Mouse (Mus musculus) neural tube, embryonic 15.5 days (tissue): ENCODE measurements around the gene Ppfia2. TPM values are rescaled to one million over a fixed set of nuclear protein-coding genes. Genes with fewer than 3 reads are reported as not detected.

ENCODE experiments used
- ATAC-seq: fragments of 200-750 bp; cut with Nextera tagmentation; 2 replicates; pipeline ENCODE4 v1.8.0; 2017; ENCODE audit warnings: mild to moderate bottlenecking, moderate TSS enrichment, moderate library complexity; ENCODE audit not compliant: low FRiP score
- H3K27ac ChIP-seq: fragments of 300-500 bp; sonication (generic); replicated peaks from 2 replicates; pipeline ENCODE4 v1.5.1; 2015; ENCODE audit warnings: mild to moderate bottlenecking, inconsistent platforms
- H3K27me3 ChIP-seq: fragments of 300-500 bp; sonication (generic); replicated peaks from 2 replicates; pipeline ENCODE4 v1.6.1; 2015; ENCODE audit warnings: inconsistent platforms
- H3K36me3 ChIP-seq: fragments of 300-500 bp; sonication (generic); 2 replicates; pipeline ENCODE4 v1.6.1; 2015; ENCODE audit warnings: inconsistent platforms
- H3K4me1 ChIP-seq: fragments of 300-500 bp; sonication (generic); 2 replicates; pipeline ENCODE4 v1.6.1; 2015; ENCODE audit warnings: inconsistent platforms
- H3K4me2 ChIP-seq: fragments of 300-500 bp; sonication (generic); 2 replicates; pipeline ENCODE4 v1.6.1; 2015; ENCODE audit warnings: inconsistent platforms, mild to moderate bottlenecking, moderate library complexity
- H3K4me3 ChIP-seq: fragments of 300-500 bp; sonication (generic); replicated peaks from 2 replicates; pipeline ENCODE4 v1.5.1; 2015; ENCODE audit warnings: mild to moderate bottlenecking, inconsistent platforms
- H3K9ac ChIP-seq: fragments of 300-500 bp; sonication (generic); replicated peaks from 2 replicates; pipeline ENCODE4 v1.6.1; 2015; ENCODE audit warnings: mild to moderate bottlenecking, inconsistent platforms
- H3K9me3 ChIP-seq: fragments of 300-500 bp; sonication (generic); replicated peaks from 2 replicates; pipeline ENCODE4 v1.6.1; 2016; ENCODE audit warnings: inconsistent platforms
- WGBS: fragments of 180-500 bp; shearing (Covaris S2); methylation state at CpG from one replicate; pipeline ENCODE4 v1.1.7; 2015; ENCODE audit warnings: mixed read lengths; 5-methylcytosine and 5-hydroxymethylcytosine counted together
- polyA plus RNA-seq: library from polyadenylated mRNA; unstranded; fragments of >200 nt; fragmentation: Nextera tagmentation; extraction: Ambion mirVana; gene quantifications from 2 replicates; pipeline ENCODE4 v1.2.1, GENCODE M21; 2015

Gene Ppfia2
- polyA plus RNA-seq, 1 experiment from 2014 or later: 28.3 TPM

GRCm38 (mm10) chr10:106838476-106838875 lies 368.3 kb downstream of the Ppfia2 start:
- Histone ChIP-seq H3K36me3 (peaks cover 3% of the 10 kb centered on the region), H3K4me3 (no peak overlapping the region), H3K4me1 (no peaks in the 10 kb centered on the region), H3K27me3 (no peaks in the 10 kb centered on the region), H3K9ac (no peak overlapping the region), H3K9me3 (no peaks in the 10 kb centered on the region), H3K4me2 (no peak overlapping the region), H3K27ac (no peak overlapping the region)
- ATAC-seq: no peak
- 84% methylated on average over 1 of the region's 1 CpGs for WGBS

DNA sequence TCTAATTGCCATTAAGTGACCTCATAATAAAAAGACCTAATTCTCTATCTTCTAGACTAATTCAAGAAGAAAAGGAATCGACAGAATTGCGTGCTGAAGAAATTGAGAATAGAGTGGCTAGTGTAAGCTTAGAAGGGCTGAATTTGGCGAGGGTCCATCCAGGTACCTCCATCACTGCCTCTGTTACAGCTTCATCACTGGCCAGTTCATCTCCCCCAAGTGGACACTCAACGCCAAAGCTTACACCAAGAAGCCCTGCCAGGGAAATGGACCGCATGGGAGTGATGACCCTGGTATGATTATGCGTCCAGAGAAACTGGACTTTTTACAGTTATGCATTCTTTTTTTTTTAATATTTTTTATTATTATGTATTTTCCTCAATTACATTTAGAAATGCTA lies 388.0 kb downstream of the Ppfia2 start:
- Histone ChIP-seq H3K4me2 (no peak overlapping the region), H3K9ac (no peak overlapping the region), H3K36me3 (peaks cover under 1% of the 10 kb centered on the region; the same call in 1 of the 2 replicates), H3K4me3 (no peak overlapping the region), H3K4me1 (no peaks in the 10 kb centered on the region), H3K9me3 (no peaks in the 10 kb centered on the region), H3K27me3 (no peaks in the 10 kb centered on the region), H3K27ac (no peak overlapping the region)
- 87% methylated on average over 6 of the region's 6 CpGs for WGBS
- no peak for ATAC-seq

GRCm38 (mm10) chr10:106870233-106870632 lies 400.1 kb downstream of the Ppfia2 start:
- H3K27me3 ChIP-seq: no peaks in the 10 kb centered on the region
- H3K9me3 ChIP-seq: no peaks in the 10 kb centered on the region
- no peak overlapping the region for H3K4me3 ChIP-seq
- no peaks in the 10 kb centered on the region for H3K4me1 ChIP-seq
- peaks cover 4% of the 10 kb centered on the region; the same call in 1 of the 2 replicates for H3K36me3 ChIP-seq
- no peak for ATAC-seq
- WGBS: 87% methylated on average over 4 of the region's 4 CpGs
- H3K9ac ChIP-seq: no peak overlapping the region
- H3K4me2 ChIP-seq: no peak overlapping the region
- H3K27ac ChIP-seq: no peak overlapping the region

GRCm38 (mm10) chr10:106871847-106872246 lies 401.7 kb downstream of the Ppfia2 start:
- no peak overlapping the region for H3K9ac ChIP-seq
- H3K4me2 ChIP-seq: no peak overlapping the region
- no peaks in the 10 kb centered on the region for H3K36me3 ChIP-seq
- WGBS: 85% methylated on average over 3 of the region's 3 CpGs
- H3K9me3 ChIP-seq: no peaks in the 10 kb centered on the region
- no peak for ATAC-seq
- H3K4me1 ChIP-seq: no peaks in the 10 kb centered on the region
- no peak overlapping the region for H3K27ac ChIP-seq
- H3K4me3 ChIP-seq: no peak overlapping the region
- no peaks in the 10 kb centered on the region for H3K27me3 ChIP-seq

GRCm38 (mm10) chr10:106872714-106873113 lies 402.6 kb downstream of the Ppfia2 start:
- Histone ChIP-seq H3K4me1 (no peaks in the 10 kb centered on the region), H3K27me3 (no peaks in the 10 kb centered on the region), H3K4me2 (no peak overlapping the region), H3K9ac (no peak overlapping the region), H3K4me3 (no peak overlapping the region), H3K9me3 (no peaks in the 10 kb centered on the region), H3K36me3 (no peaks in the 10 kb centered on the region), H3K27ac (no peak overlapping the region)
- WGBS: 42% methylated on average over 1 of the region's 1 CpGs
- ATAC-seq: no peak

DNA sequence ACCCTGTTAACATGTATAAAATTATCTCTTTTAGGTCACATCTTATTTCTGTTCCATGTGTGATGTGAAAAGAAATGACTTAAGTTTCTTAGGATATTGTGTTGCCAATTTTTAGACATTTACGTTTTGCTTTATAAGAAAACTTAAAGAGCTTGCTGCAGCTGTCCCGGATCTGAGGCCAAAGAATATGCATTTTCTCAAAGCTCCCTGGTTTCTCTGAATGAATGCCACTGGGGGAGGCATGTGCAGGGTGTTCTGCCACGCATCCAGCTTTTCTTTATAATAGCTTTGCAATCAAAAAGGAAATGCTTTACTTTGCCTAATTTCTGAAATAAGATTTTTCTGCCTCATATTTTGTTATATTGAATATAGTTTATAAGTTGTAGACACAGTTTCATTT lies 411.2 kb downstream of the Ppfia2 start:
- Histone ChIP-seq H3K4me2 (no peak overlapping the region), H3K27ac (no peak overlapping the region), H3K9me3 (no peaks in the 10 kb centered on the region), H3K27me3 (no peaks in the 10 kb centered on the region), H3K36me3 (no peaks in the 10 kb centered on the region), H3K4me1 (no peaks in the 10 kb centered on the region), H3K4me3 (no peak overlapping the region), H3K9ac (no peak overlapping the region)
- no peak for ATAC-seq
- WGBS: 48% methylated on average over 3 of the region's 3 CpGs

GRCm38 (mm10) chr10:106896351-106896750 lies 426.2 kb downstream of the Ppfia2 start:
- no peak for ATAC-seq
- 42% methylated on average over 13 of the region's 13 CpGs for WGBS
- no peak overlapping the region for H3K27ac ChIP-seq

DNA sequence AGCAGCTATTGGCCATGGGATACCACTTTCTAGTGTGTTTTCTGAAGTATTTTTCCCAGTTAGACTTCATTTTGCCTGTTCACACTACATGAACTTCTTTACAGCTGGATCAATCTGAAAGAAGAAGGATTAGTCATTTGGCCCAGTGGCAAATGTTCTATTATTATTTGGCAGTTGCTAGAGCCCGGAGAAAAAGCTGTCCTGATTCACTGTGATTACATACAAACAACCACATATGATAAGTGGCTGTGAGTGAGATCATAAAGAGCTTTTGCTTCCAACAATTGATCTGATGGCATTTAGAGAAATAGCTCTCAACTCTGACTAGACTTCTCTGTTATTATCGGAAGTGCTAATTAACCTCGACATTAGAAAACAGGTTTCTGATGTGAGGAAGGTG lies 440.0 kb downstream of the Ppfia2 start:
- 72% methylated on average over 3 of the region's 3 CpGs for WGBS
- 0 out of 2 replicates have a peak, but pooled peaks cover 6% of the 10 kb centered on the region for H3K36me3 ChIP-seq
- ATAC-seq: no peak
- H3K4me2 ChIP-seq: no peak overlapping the region
- no peaks in the 10 kb centered on the region for H3K4me1 ChIP-seq
- no peak overlapping the region for H3K27ac ChIP-seq
- H3K4me3 ChIP-seq: no peak overlapping the region
- H3K9me3 ChIP-seq: no peaks in the 10 kb centered on the region
- H3K27me3 ChIP-seq: no peaks in the 10 kb centered on the region
- no peak overlapping the region for H3K9ac ChIP-seq

More at GRCm38 (mm10) chr10:106896351-106896750, 426.2 kb downstream of the Ppfia2 start:
- Histone ChIP-seq H3K9me3 (no peaks in the 10 kb centered on the region), H3K4me1 (no peaks in the 10 kb centered on the region), H3K9ac (no peak overlapping the region), H3K36me3 (no peaks in the 10 kb centered on the region), H3K27me3 (no peaks in the 10 kb centered on the region), H3K4me2 (no peak overlapping the region), H3K4me3 (no peak overlapping the region)

GRCm38 (mm10) chr10:106913032-106913431 lies 442.9 kb downstream of the Ppfia2 start:
- Histone ChIP-seq H3K27me3 (no peaks in the 10 kb centered on the region), H3K9me3 (no peaks in the 10 kb centered on the region), H3K9ac (no peak overlapping the region), H3K4me3 (no peak overlapping the region), H3K4me2 (no peak overlapping the region), H3K4me1 (no peaks in the 10 kb centered on the region), H3K36me3 (peaks cover 10% of the 10 kb centered on the region; the same call in 1 of the 2 replicates), H3K27ac (no peak overlapping the region)
- 23% methylated on average over 2 of the region's 2 CpGs for WGBS
- ATAC-seq: no peak

DNA sequence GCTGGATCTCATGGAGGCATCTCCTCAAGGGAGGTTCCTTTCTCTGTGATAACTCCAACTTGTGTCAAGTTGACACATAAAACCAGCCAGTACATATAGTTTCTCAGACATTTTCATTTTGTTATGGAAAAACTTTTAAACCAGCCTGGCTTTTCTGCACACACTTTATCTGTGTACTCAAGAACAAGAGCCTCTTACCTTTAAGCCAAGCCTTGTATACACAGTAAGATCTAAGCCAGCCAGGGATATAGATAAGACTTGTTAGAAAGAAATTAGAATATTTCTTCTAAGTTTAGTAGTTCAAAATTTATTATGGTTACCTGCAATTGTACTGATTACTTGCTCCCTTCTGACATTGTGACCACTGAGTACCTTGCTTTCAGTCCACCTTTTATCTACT lies 444.1 kb downstream of the Ppfia2 start:
- Histone ChIP-seq H3K4me2 (no peak overlapping the region), H3K9ac (no peak overlapping the region), H3K9me3 (no peaks in the 10 kb centered on the region), H3K27me3 (no peaks in the 10 kb centered on the region), H3K4me3 (no peak overlapping the region), H3K27ac (no peak overlapping the region), H3K4me1 (no peaks in the 10 kb centered on the region), H3K36me3 (peaks cover 10% of the 10 kb centered on the region; the same call in 1 of the 2 replicates)
- ATAC-seq: no peak

DNA sequence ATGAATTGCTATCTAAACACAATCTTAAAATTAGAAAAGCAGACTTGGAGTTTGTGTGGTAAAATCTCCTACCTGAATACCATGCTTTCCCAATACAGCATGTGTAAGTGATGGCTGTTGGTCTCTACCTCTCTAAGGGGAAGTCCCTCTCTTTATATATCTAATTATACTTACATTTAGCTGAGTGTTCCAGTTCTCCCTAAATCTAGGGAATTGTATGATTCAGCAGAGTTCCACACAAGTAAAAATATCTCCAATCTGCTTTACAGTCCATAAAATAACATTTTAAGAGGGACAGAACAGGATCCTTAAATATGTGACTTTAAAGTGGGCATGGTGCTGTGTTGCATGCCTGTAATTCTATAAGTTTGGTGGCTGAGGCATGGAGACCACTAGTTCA lies 444.7 kb downstream of the Ppfia2 start:
- no peaks in the 10 kb centered on the region for H3K27me3 ChIP-seq
- no peak overlapping the region for H3K4me2 ChIP-seq
- H3K36me3 ChIP-seq: peaks cover 10% of the 10 kb centered on the region; the same call in 1 of the 2 replicates
- H3K4me3 ChIP-seq: no peak overlapping the region
- no peak overlapping the region for H3K27ac ChIP-seq
- H3K9me3 ChIP-seq: no peaks in the 10 kb centered on the region
- H3K9ac ChIP-seq: no peak overlapping the region
- no peaks in the 10 kb centered on the region for H3K4me1 ChIP-seq
- ATAC-seq: no peak

- Histone ChIP-seq H3K9ac (no peak overlapping the region), H3K36me3 (no peaks in the 10 kb centered on the region), H3K9me3 (no peaks in the 10 kb centered on the region), H3K4me2 (no peak overlapping the region), H3K4me3 (no peak overlapping the region), H3K27ac (no peak overlapping the region), H3K27me3 (no peaks in the 10 kb centered on the region), H3K4me1 (no peaks in the 10 kb centered on the region)
- WGBS: 95% methylated on average over 5 of the region's 5 CpGs
- no peak for ATAC-seq
Observed at GRCm38 (mm10) chr10:106924334-106924733, 454.2 kb downstream of the Ppfia2 start.

DNA sequence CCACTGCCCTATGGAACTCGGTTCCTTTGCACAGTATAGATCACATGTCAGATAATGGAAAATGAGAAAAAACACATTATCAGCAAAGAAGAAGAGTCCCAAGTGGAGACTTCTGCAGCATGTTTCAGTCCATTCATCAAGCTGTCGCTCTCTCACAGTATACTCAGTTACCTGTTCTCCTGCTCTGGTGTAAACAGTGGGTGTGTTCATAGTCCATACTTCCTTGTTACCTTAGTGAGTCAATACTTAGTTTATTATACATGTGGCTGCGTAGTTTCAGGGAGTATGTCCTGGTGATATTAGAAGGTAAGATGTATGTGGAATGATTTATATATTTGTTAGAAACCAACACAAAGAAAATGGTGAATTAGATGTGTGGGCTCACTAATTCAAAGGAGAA lies 454.7 kb downstream of the Ppfia2 start:
- Histone ChIP-seq H3K4me2 (no peak overlapping the region), H3K9me3 (no peaks in the 10 kb centered on the region), H3K4me1 (no peaks in the 10 kb centered on the region), H3K36me3 (no peaks in the 10 kb centered on the region), H3K9ac (no peak overlapping the region), H3K27ac (no peak overlapping the region), H3K27me3 (no peaks in the 10 kb centered on the region), H3K4me3 (no peak overlapping the region)
- ATAC-seq: no peak
- 93% methylated on average over 3 of the region's 3 CpGs for WGBS
